Comparison of ENCODE assay signal across 13 mouse cellular contexts in genomic region chr15:80760935-80761334, GRCm38 (mm10). TPM values are rescaled to one million over a fixed set of nuclear protein-coding genes. Genes with fewer than 3 reads are reported as not detected.
DNase-seq lines count a peak whose midpoint lies in the region; ATAC-seq and TF ChIP-seq lines count a peak whose summit lies in the region.
"Had no signal": no experiment of that assay in that cellular context is flagged by ENCODE, and none has a peak within 500 bp of the region (broad histone marks: within the 10 kb centered on the region; RNA-seq: fewer than 3 reads in every experiment).

No protein-coding gene starts in this region.

- H3K9me3 ChIP-seq in forebrain, embryonic 10.5 days: no peaks in the 10 kb centered on the region
- H3K9me3 ChIP-seq in forebrain, embryonic 13.5 days (replicated peaks): no peaks in the 10 kb centered on the region
- no peaks in the 10 kb centered on the region for H3K9me3 ChIP-seq in liver, embryonic 11.5 days (ENCODE audit: control insufficient read depth, low read length)
- H3K9me3 ChIP-seq: lung, embryonic 15.5 days; midbrain, embryonic 12.5 days had no signal

- no peak for TF ChIP-seq CTCF in bone marrow, adult 2 months (IDR thresholded peaks at IDR 0.05; ENCODE audit: control insufficient read depth, insufficient read depth, low read length)

- intact Hi-C loops in left cerebral cortex, postnatal 25 days (cut with DNase I): no loop called here

- H3K36me3 ChIP-seq in forebrain, embryonic 10.5 days (replicated peaks): no peaks in the 10 kb centered on the region
- H3K36me3 ChIP-seq in forebrain, embryonic 13.5 days (ENCODE audit: poor library complexity, severe bottlenecking): no peaks in the 10 kb centered on the region
- H3K36me3 ChIP-seq in liver, embryonic 11.5 days (ENCODE audit: control insufficient read depth, insufficient read depth, low read length): no peaks in the 10 kb centered on the region
- H3K36me3 ChIP-seq: lung, embryonic 15.5 days; midbrain, embryonic 12.5 days had no signal

- H3K4me2 ChIP-seq in forebrain, embryonic 13.5 days: no peak overlapping the region
- peak overlapping the region; percentile 60 for H3K4me2 ChIP-seq in liver, embryonic 11.5 days
- H3K4me2 ChIP-seq: lung, embryonic 15.5 days; midbrain, embryonic 12.5 days had no signal

- H3K9ac ChIP-seq in forebrain, embryonic 13.5 days: no peak overlapping the region
- peak overlapping the region; percentile 60 for H3K9ac ChIP-seq in liver, embryonic 11.5 days (ENCODE audit: low read depth, low read length)
- H3K9ac ChIP-seq: lung, embryonic 15.5 days; midbrain, embryonic 12.5 days had no signal

- H3K4me1 ChIP-seq in forebrain, embryonic 10.5 days: no peaks in the 10 kb centered on the region
- no peaks in the 10 kb centered on the region for H3K4me1 ChIP-seq in forebrain, embryonic 13.5 days
- no peaks in the 10 kb centered on the region; the same call in 1 of the 2 replicates for H3K4me1 ChIP-seq in bone marrow, adult 2 months (ENCODE audit: control insufficient read depth, insufficient read depth, low read length)
- H3K4me1 ChIP-seq in liver, embryonic 11.5 days (replicated peaks; ENCODE audit: control insufficient read depth, insufficient read depth, low read length): peaks cover 6% of the 10 kb centered on the region; the same call in 1 of the 2 replicates
- H3K4me1 ChIP-seq: lung, embryonic 15.5 days; midbrain, embryonic 12.5 days had no signal

- DNase-seq in forebrain, embryonic 10.5 days (ENCODE audit: extremely low spot score, low spot score): peak; percentile 16
- DNase-seq in liver, embryonic 11.5 days (ENCODE audit: low spot score): peak; percentile 64
- DNase-seq in spleen, postnatal 4 days (ENCODE audit: low spot score in 2 of 2): peak; percentile 81 to 82
- no peak for DNase-seq in right cerebral cortex, postnatal 25 days
- no peak for DNase-seq in adrenal gland, postnatal 14 days
- no peak for DNase-seq in left cerebral cortex, postnatal 25 days (ENCODE audit: low spot score in 2 of 2)
- DNase-seq: heart, postnatal 10 days; kidney, postnatal 36 days had no signal

- no peak for TF ChIP-seq POLR2A in bone marrow, adult 2 months (IDR thresholded peaks at IDR 0.05; ENCODE audit: borderline replicate concordance, control insufficient read depth, low read depth, low read length)

- 0 out of 2 replicates have a peak overlapping the region, but pooled peaks have one; percentile 12 for H3K27ac ChIP-seq in forebrain, embryonic 10.5 days
- no peak overlapping the region for H3K27ac ChIP-seq in forebrain, embryonic 13.5 days
- H3K27ac ChIP-seq in bone marrow, adult 2 months (ENCODE audit: control insufficient read depth, insufficient read depth, low read depth, low read length, poor library complexity): peak overlapping the region; percentile 21
- peak overlapping the region; percentile 82 for H3K27ac ChIP-seq in liver, embryonic 11.5 days (ENCODE audit: low read depth, low read length)
- H3K27ac ChIP-seq: lung, embryonic 15.5 days; midbrain, embryonic 12.5 days had no signal

- WGBS in forebrain, embryonic 10.5 days: 69% methylated on average over 8 of the region's 8 CpGs
- WGBS in forebrain, embryonic 13.5 days: 75% methylated on average over 8 of the region's 8 CpGs
- WGBS in bone marrow, adult 2 months: 66% methylated on average over 8 of the region's 8 CpGs
- 43% methylated on average over 8 of the region's 8 CpGs for WGBS in liver, embryonic 11.5 days

- H3K4me3 ChIP-seq in forebrain, embryonic 10.5 days: no peak overlapping the region
- H3K4me3 ChIP-seq in forebrain, embryonic 13.5 days: no peak overlapping the region
- H3K4me3 ChIP-seq in bone marrow, adult 2 months (replicated peaks; ENCODE audit: control insufficient read depth, low read depth, low read length): peak overlapping the region; percentile 24
- peak overlapping the region; percentile 16; the same call in 1 of the 2 replicates for H3K4me3 ChIP-seq in liver, embryonic 11.5 days (ENCODE audit: low read depth, low read length)
- H3K4me3 ChIP-seq: lung, embryonic 15.5 days; midbrain, embryonic 12.5 days had no signal

- no peaks in the 10 kb centered on the region for H3K27me3 ChIP-seq in forebrain, embryonic 10.5 days (ENCODE audit: poor library complexity, severe bottlenecking)
- H3K27me3 ChIP-seq in forebrain, embryonic 13.5 days: no peaks in the 10 kb centered on the region
- H3K27me3 ChIP-seq in liver, embryonic 11.5 days (replicated peaks; ENCODE audit: control insufficient read depth, insufficient read depth, low read length): no peaks in the 10 kb centered on the region
- H3K27me3 ChIP-seq: lung, embryonic 15.5 days; midbrain, embryonic 12.5 days had no signal

- no peak for ATAC-seq in forebrain, embryonic 13.5 days
- ATAC-seq in liver, embryonic 11.5 days (replicated peaks; ENCODE audit: low FRiP score): peak; percentile 100
- ATAC-seq: activated CD4-positive, CD25-positive, alpha-beta regulatory T cell, adult 4 months had no signal

RNA-seq across cellular contexts. Expression of gene Tnrc6b, which starts 49.8 kb away (rescaled TPM):
- polyA plus RNA-seq in forebrain, embryonic 10.5 days (2016; fragmentation: Nextera tagmentation; extraction: Ambion mirVana): 40.5 and 43.4 TPM in 2 replicates
- polyA plus RNA-seq in forebrain, embryonic 13.5 days (2015; fragmentation: Nextera tagmentation; extraction: Ambion mirVana): 37.2 and 41.0 TPM in 2 replicates
- 29.2 and 65.3 TPM in 2 replicates for polyA plus RNA-seq in bone marrow, adult 2 months (2011; ENCODE audit: insufficient read depth, insufficient read length, low replicate concordance, missing spikeins)
- 17.7 and 18.5 TPM in 2 replicates for polyA plus RNA-seq in liver, embryonic 11.5 days (2014; fragmentation: Nextera tagmentation; extraction: Ambion mirVana)
- 55.7 and 63.3 TPM in 2 replicates for total RNA-seq in adrenal gland, postnatal 14 days (2021)
- 100 to 1,000 TPM; 110 to 131 TPM for total RNA-seq in left cerebral cortex, postnatal 25 days (2021)

Comparison
In these comparisons a context has a peak if more than half of its experiments do, and no peak if none do; other contexts are left out.
1. DNase-seq: peak in forebrain, embryonic 10.5 days (single experiment), liver, embryonic 11.5 days (single experiment) and spleen, postnatal 4 days (2 of 2); none in right cerebral cortex, postnatal 25 days (single experiment), adrenal gland, postnatal 14 days (single experiment) and left cerebral cortex, postnatal 25 days (0 of 2).
2. H3K4me3 ChIP-seq: peak in bone marrow, adult 2 months (single experiment) and liver, embryonic 11.5 days (single experiment); none in forebrain, embryonic 10.5 days (single experiment) and forebrain, embryonic 13.5 days (single experiment).